Mouse (Mus musculus) heart, embryonic 13.5 days (tissue): ENCODE results near the gene Zfp950. TPM values are rescaled to one million over a fixed set of nuclear protein-coding genes. Genes with fewer than 3 reads are reported as not detected.

ENCODE experiments used
- ATAC-seq: fragments of 200-750 bp; cut with Nextera tagmentation; 2 replicates; pipeline ENCODE4 v1.8.0; 2017; ENCODE audit warnings: moderate TSS enrichment; ENCODE audit not compliant: insufficient number of reproducible peaks, low FRiP score, low TSS enrichment; ENCODE audit errors: extremely low read depth
- H3K27ac ChIP-seq: fragments of 300-500 bp; sonication (generic); replicated peaks from 2 replicates; pipeline ENCODE4 v1.5.1; 2015; ENCODE audit warnings: moderate library complexity, mild to moderate bottlenecking, inconsistent platforms
- H3K27me3 ChIP-seq: fragments of 300-500 bp; sonication (generic); replicated peaks from 2 replicates; pipeline ENCODE4 v1.6.1; 2015; ENCODE audit warnings: mild to moderate bottlenecking, inconsistent platforms
- H3K36me3 ChIP-seq: fragments of 300-500 bp; sonication (generic); 2 replicates; pipeline ENCODE4 v1.6.1; 2015; ENCODE audit warnings: mild to moderate bottlenecking, inconsistent platforms
- H3K4me1 ChIP-seq: fragments of 300-500 bp; sonication (generic); 2 replicates; pipeline ENCODE4 v1.6.1; 2015; ENCODE audit warnings: inconsistent platforms
- H3K4me2 ChIP-seq: fragments of 300-500 bp; sonication (generic); 2 replicates; pipeline ENCODE4 v1.6.1; 2015; ENCODE audit warnings: inconsistent platforms, mild to moderate bottlenecking, moderate library complexity
- H3K4me3 ChIP-seq: fragments of 300-500 bp; sonication (generic); 2 replicates; pipeline ENCODE4 v1.5.1; 2015; ENCODE audit warnings: moderate library complexity, mild to moderate bottlenecking, inconsistent platforms
- H3K9ac ChIP-seq: fragments of 300-500 bp; sonication (generic); 2 replicates; pipeline ENCODE4 v1.6.1; 2015; ENCODE audit warnings: inconsistent platforms, mild to moderate bottlenecking, moderate library complexity
- H3K9me3 ChIP-seq: fragments of 300-500 bp; sonication (generic); 2 replicates; pipeline ENCODE4 v1.6.1; 2016; ENCODE audit warnings: inconsistent platforms
- WGBS: fragments of 180-500 bp; shearing (Covaris S2); methylation state at CpG from one replicate; pipeline ENCODE4 v1.1.7; 2015; ENCODE audit warnings: mixed read lengths; 5-methylcytosine and 5-hydroxymethylcytosine counted together
- polyA plus RNA-seq: library from polyadenylated mRNA; unstranded; fragments of >200 nt; fragmentation: Nextera tagmentation; extraction: Ambion mirVana; gene quantifications from 2 replicates; pipeline ENCODE4 v1.2.1, GENCODE M21; 2015

Gene Zfp950
- polyA plus RNA-seq, 1 experiment from 2014 or later = 27.7 TPM

- no peak overlapping the region for H3K9ac ChIP-seq
- 62% methylated on average over 5 of the region's 5 CpGs for WGBS
- no peak overlapping the region for H3K4me2 ChIP-seq
- H3K36me3 ChIP-seq = peaks cover 14% of the 10 kb centered on the region
- no peak for ATAC-seq
- peaks cover 21% of the 10 kb centered on the region for H3K4me1 ChIP-seq
- H3K4me3 ChIP-seq = no peak overlapping the region
- H3K27ac ChIP-seq = peak overlapping the region; percentile 38; the same call in 1 of the 2 replicates
- no peaks in the 10 kb centered on the region for H3K27me3 ChIP-seq
- H3K9me3 ChIP-seq = peaks cover 7% of the 10 kb centered on the region; the same call in 1 of the 2 replicates
Observed at GRCm38 (mm10) chr19:61056783-61057410, 83.7 kb downstream of the Zfp950 start.

GRCm38 (mm10) chr19:61052786-61053185 lies 87.9 kb downstream of the Zfp950 start:
- peaks cover 16% of the 10 kb centered on the region for H3K36me3 ChIP-seq
- no peak overlapping the region for H3K9ac ChIP-seq
- peaks cover 15% of the 10 kb centered on the region for H3K4me1 ChIP-seq
- H3K9me3 ChIP-seq = peaks cover 7% of the 10 kb centered on the region; the same call in 1 of the 2 replicates
- no peaks in the 10 kb centered on the region for H3K27me3 ChIP-seq
- ATAC-seq = no peak
- H3K4me3 ChIP-seq = no peak overlapping the region
- no peak overlapping the region for H3K4me2 ChIP-seq
- no peak overlapping the region for H3K27ac ChIP-seq

GRCm38 (mm10) chr19:61052008-61052407 lies 88.6 kb downstream of the Zfp950 start:
- no peak overlapping the region for H3K27ac ChIP-seq
- peaks cover 7% of the 10 kb centered on the region; the same call in 1 of the 2 replicates for H3K9me3 ChIP-seq
- H3K4me2 ChIP-seq = no peak overlapping the region
- H3K4me3 ChIP-seq = no peak overlapping the region
- ATAC-seq = no peak
- peaks cover 8% of the 10 kb centered on the region for H3K4me1 ChIP-seq
- H3K9ac ChIP-seq = no peak overlapping the region
- H3K27me3 ChIP-seq = no peaks in the 10 kb centered on the region
- H3K36me3 ChIP-seq = peaks cover 21% of the 10 kb centered on the region

- Histone ChIP-seq H3K27ac (no peak overlapping the region), H3K4me3 (no peak overlapping the region), H3K4me1 (peaks cover 3% of the 10 kb centered on the region; the same call in 1 of the 2 replicates), H3K9ac (no peak overlapping the region), H3K27me3 (no peaks in the 10 kb centered on the region), H3K9me3 (peaks cover 7% of the 10 kb centered on the region; the same call in 1 of the 2 replicates), H3K36me3 (peaks cover 26% of the 10 kb centered on the region), H3K4me2 (no peak overlapping the region)
- 89% methylated on average over 1 of the region's 1 CpGs for WGBS
- no peak for ATAC-seq
Observed at GRCm38 (mm10) chr19:61051151-61051550, 89.5 kb downstream of the Zfp950 start.

- no peak overlapping the region for H3K9ac ChIP-seq
- ATAC-seq = no peak
Observed at GRCm38 (mm10) chr19:61049413-61049812, 91.2 kb downstream of the Zfp950 start.

GRCm38 (mm10) chr19:61048646-61049045 lies 92.0 kb downstream of the Zfp950 start:
- Histone ChIP-seq H3K9ac (no peak overlapping the region), H3K27ac (no peak overlapping the region), H3K36me3 (peaks cover 16% of the 10 kb centered on the region; the same call in 1 of the 2 replicates), H3K27me3 (no peaks in the 10 kb centered on the region), H3K4me2 (no peak overlapping the region), H3K4me1 (peaks cover 3% of the 10 kb centered on the region; the same call in 1 of the 2 replicates), H3K4me3 (no peak overlapping the region), H3K9me3 (no peaks in the 10 kb centered on the region)
- ATAC-seq = no peak
- 82% methylated on average over 2 of the region's 2 CpGs for WGBS

More at GRCm38 (mm10) chr19:61049413-61049812, 91.2 kb downstream of the Zfp950 start:
- H3K27me3 ChIP-seq = no peaks in the 10 kb centered on the region
- peaks cover 24% of the 10 kb centered on the region for H3K36me3 ChIP-seq
- H3K9me3 ChIP-seq = peaks cover 7% of the 10 kb centered on the region; the same call in 1 of the 2 replicates
- H3K4me3 ChIP-seq = no peak overlapping the region
- H3K27ac ChIP-seq = no peak overlapping the region
- H3K4me1 ChIP-seq = peaks cover 3% of the 10 kb centered on the region; the same call in 1 of the 2 replicates
- H3K4me2 ChIP-seq = no peak overlapping the region
- 81% methylated on average over 1 of the region's 1 CpGs for WGBS

GRCm38 (mm10) chr19:61039151-61039550 lies 101.5 kb downstream of the Zfp950 start:
- Histone ChIP-seq H3K9me3 (no peaks in the 10 kb centered on the region), H3K9ac (no peak overlapping the region), H3K4me1 (no peaks in the 10 kb centered on the region), H3K27ac (no peak overlapping the region), H3K4me2 (no peak overlapping the region), H3K36me3 (peaks cover 11% of the 10 kb centered on the region), H3K4me3 (no peak overlapping the region), H3K27me3 (no peaks in the 10 kb centered on the region)
- ATAC-seq = no peak

GRCm38 (mm10) chr19:61031570-61031969 lies 109.1 kb downstream of the Zfp950 start:
- 48% methylated on average over 2 of the region's 2 CpGs for whole genome bisulfite sequencing
- Histone ChIP-seq H3K4me1 (peaks cover 27% of the 10 kb centered on the region), H3K9me3 (no peaks in the 10 kb centered on the region), H3K27ac (no peak overlapping the region), H3K9ac (no peak overlapping the region), H3K27me3 (no peaks in the 10 kb centered on the region), H3K4me3 (no peak overlapping the region), H3K4me2 (no peak overlapping the region), H3K36me3 (peaks cover 6% of the 10 kb centered on the region; the same call in 1 of the 2 replicates)
- ATAC-seq = no peak

- H3K4me2 ChIP-seq = no peak overlapping the region
- H3K9ac ChIP-seq = no peak overlapping the region
- H3K4me1 ChIP-seq = peaks cover 20% of the 10 kb centered on the region
- ATAC-seq = no peak
- no peak overlapping the region for H3K4me3 ChIP-seq
- peak overlapping the region; percentile 71 for H3K27ac ChIP-seq
- WGBS = 78% methylated on average over 3 of the region's 3 CpGs
- no peaks in the 10 kb centered on the region for H3K36me3 ChIP-seq
- H3K9me3 ChIP-seq = no peaks in the 10 kb centered on the region
- no peaks in the 10 kb centered on the region for H3K27me3 ChIP-seq
Observed at GRCm38 (mm10) chr19:61021939-61022566, 118.6 kb downstream of the Zfp950 start.

- no peak overlapping the region for H3K4me2 ChIP-seq
- no peaks in the 10 kb centered on the region for H3K36me3 ChIP-seq
- peaks cover 20% of the 10 kb centered on the region for H3K4me1 ChIP-seq
- no peak overlapping the region for H3K9ac ChIP-seq
- no peaks in the 10 kb centered on the region for H3K27me3 ChIP-seq
- peak overlapping the region; percentile 71 for H3K27ac ChIP-seq
- 31% methylated on average over 2 of the region's 2 CpGs for WGBS
- no peak for ATAC-seq
- no peaks in the 10 kb centered on the region for H3K9me3 ChIP-seq
- no peak overlapping the region for H3K4me3 ChIP-seq
Observed at GRCm38 (mm10) chr19:61021502-61021901, 119.1 kb downstream of the Zfp950 start.

GRCm38 (mm10) chr19:61017477-61018266 lies 123.0 kb downstream of the Zfp950 start:
- Histone ChIP-seq H3K9me3 (no peaks in the 10 kb centered on the region), H3K9ac (no peak overlapping the region), H3K36me3 (no peaks in the 10 kb centered on the region), H3K27ac (no peak overlapping the region), H3K4me3 (no peak overlapping the region), H3K4me1 (peaks cover 20% of the 10 kb centered on the region), H3K27me3 (no peaks in the 10 kb centered on the region), H3K4me2 (no peak overlapping the region)
- no peak for ATAC-seq
- WGBS = 91% methylated on average over 1 of the region's 1 CpGs
